Mouse (Mus musculus) C2C12 (cell line): ENCODE data around the gene Prss54.
"Not testable (repeated sequence)": the region's sequence is repeated elsewhere in the genome, so short reads cannot be mapped to it uniquely, and the experiment has no call there.

Experiments
- CTCF ChIP-seq: IDR thresholded peaks from one replicate; pipeline ENCODE4 v1.5.1; 2011; ENCODE audit not compliant: control insufficient read depth, insufficient read depth, insufficient read length
- MAX ChIP-seq: IDR thresholded peaks from one replicate; pipeline ENCODE4 v1.6.1; 2011; ENCODE audit warnings: mild to moderate bottlenecking, control low read depth
- MYOD1 ChIP-seq: IDR thresholded peaks from one replicate; pipeline ENCODE4 v1.6.1; 2011; ENCODE audit warnings: low read depth; ENCODE audit not compliant: control insufficient read depth, insufficient read length
- MYOG ChIP-seq: IDR thresholded peaks from one replicate; pipeline ENCODE4 v1.6.1; 2011; ENCODE audit not compliant: control insufficient read depth, insufficient read length; ENCODE audit errors: extremely low read depth
- USF1 ChIP-seq: IDR thresholded peaks from one replicate; pipeline ENCODE4 v1.6.1; 2011; ENCODE audit warnings: low read depth, mild to moderate bottlenecking, control low read depth, moderate library complexity

GRCm38 (mm10) chr8:95606509-95606908 lies 30.4 kb upstream of the Prss54 start:
- not testable (repeated sequence) for TF ChIP-seq CTCF, USF1, MYOG, MAX, MYOD1
